Mouse (Mus musculus): ENCODE measurements around the gene Reg4.

GRCm38 (mm10) chr3:98260534-98260933 is 38.6 kb downstream of the Reg4 start:
- no peak for TF ChIP-seq MAFK (IDR thresholded peaks at IDR 0.05; ENCODE audit: insufficient replicate concordance, low read length)
- no peak for TF ChIP-seq CTCF (conservative IDR thresholded peaks at IDR 0.05 in 1 of 2, IDR thresholded peaks at IDR 0.05 in 1 of 2; ENCODE audit: low read depth in 2 of 2, low read length in 2 of 2)
- TF ChIP-seq POLR2A (IDR thresholded peaks at IDR 0.05; ENCODE audit: low read depth, low read length) = no peak
- TF ChIP-seq SMC3 (IDR thresholded peaks at IDR 0.05; ENCODE audit: low read depth, low read length) = no peak
- no peak for TF ChIP-seq RCOR1 (conservative IDR thresholded peaks at IDR 0.05; ENCODE audit: low read depth, low read length)
- no peak for TF ChIP-seq ZC3H11A (IDR thresholded peaks at IDR 0.05; ENCODE audit: low read depth, low read length)

Measured in CH12.LX (cell line).